Mouse (Mus musculus) embryonic fibroblast, embryonic 13.5 days (primary cell): Measurements from ENCODE around the gene 0610012G03Rik. TPM values are rescaled to one million over a fixed set of nuclear protein-coding genes. Genes with fewer than 3 reads are reported as not detected.

Experiments used
- H3K27ac ChIP-seq: 2 replicates; pipeline ENCODE4 v1.5.1; 2012; ENCODE audit warnings: low read length, control low read depth, inconsistent platforms; ENCODE audit not compliant: insufficient read depth
- H3K4me1 ChIP-seq: 2 replicates; pipeline ENCODE4 v1.6.1; 2011; ENCODE audit warnings: low read length; ENCODE audit not compliant: control insufficient read depth, insufficient read depth
- H3K4me3 ChIP-seq: 2 replicates; pipeline ENCODE4 v1.5.1; 2011; ENCODE audit warnings: mild to moderate bottlenecking, control low read depth, low read length; ENCODE audit not compliant: insufficient read depth
- CTCF ChIP-seq: IDR thresholded peaks from 2 replicates; pipeline ENCODE4 v1.5.1; 2011; ENCODE audit warnings: mild to moderate bottlenecking, control low read depth, low read length, moderate library complexity, borderline replicate concordance; ENCODE audit not compliant: insufficient read depth
- POLR2A ChIP-seq: IDR thresholded peaks from 2 replicates; pipeline ENCODE4 v1.6.1; 2011; ENCODE audit warnings: low read depth, mild to moderate bottlenecking, control low read depth, low read length, moderate library complexity
- polyA plus RNA-seq: library from polyadenylated mRNA; stranded (reverse); fragments of >200 nt; gene quantifications from 2 replicates; pipeline ENCODE4 v1.2.4, GENCODE M21; 2011; ENCODE audit warnings: low read depth; ENCODE audit not compliant: missing spikeins, insufficient read length

Gene 0610012G03Rik
- polyA plus RNA-seq, 1 experiment: 16.8 TPM

DNA sequence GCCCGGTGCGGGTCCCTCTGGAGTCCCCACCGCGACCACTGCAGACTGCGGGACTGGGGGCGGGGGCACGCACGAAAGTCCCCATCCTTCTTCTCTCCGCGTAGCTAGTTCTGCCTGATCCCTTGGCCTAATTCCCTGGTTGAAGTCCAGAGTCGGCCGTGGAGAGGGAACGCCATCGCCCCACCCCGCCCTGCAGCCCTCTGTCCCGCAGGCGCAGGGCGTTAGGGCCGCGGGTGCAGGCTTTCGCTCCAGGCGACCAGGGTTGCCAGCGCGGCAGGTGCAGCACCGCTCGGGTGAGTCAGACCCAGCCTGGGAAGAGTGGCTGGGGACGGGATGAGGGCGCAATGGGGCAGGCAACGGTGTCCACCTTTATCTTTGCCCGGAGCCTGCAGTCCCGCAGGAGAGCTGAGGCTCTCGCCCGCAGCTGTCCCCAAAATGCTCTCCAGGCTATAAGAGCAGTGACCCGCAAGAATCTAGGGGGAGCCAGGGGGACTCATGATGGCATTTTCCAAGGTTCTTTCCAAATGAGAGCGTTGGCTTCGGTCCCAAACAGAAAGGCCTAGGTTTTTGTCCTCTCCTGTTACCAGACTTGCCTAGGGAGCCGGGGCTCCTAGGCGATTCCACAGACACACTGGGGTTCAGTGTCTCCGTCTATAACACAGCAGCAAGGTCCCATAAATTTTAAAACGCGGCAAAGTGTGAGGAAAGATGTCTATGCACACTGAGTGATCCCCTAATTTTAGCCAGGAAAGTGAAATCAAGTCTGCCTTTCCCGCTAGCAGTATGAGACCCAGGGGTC lies 14.3 kb downstream of the 0610012G03Rik start, which contains the start of gene Pigz:
TSS of gene Pigz (plus strand) at position 101 of the 799 bp plus-strand sequence.
- H3K4me3 ChIP-seq: peak within 1 kb of the TSS; percentile 43
- H3K4me1 ChIP-seq: peaks cover 4% of the 10 kb centered on the region; the same call in 1 of the 2 replicates
- TF ChIP-seq CTCF: no peak
- TF ChIP-seq POLR2A: no peak
- H3K27ac ChIP-seq: no peak within 1 kb of the TSS

DNA sequence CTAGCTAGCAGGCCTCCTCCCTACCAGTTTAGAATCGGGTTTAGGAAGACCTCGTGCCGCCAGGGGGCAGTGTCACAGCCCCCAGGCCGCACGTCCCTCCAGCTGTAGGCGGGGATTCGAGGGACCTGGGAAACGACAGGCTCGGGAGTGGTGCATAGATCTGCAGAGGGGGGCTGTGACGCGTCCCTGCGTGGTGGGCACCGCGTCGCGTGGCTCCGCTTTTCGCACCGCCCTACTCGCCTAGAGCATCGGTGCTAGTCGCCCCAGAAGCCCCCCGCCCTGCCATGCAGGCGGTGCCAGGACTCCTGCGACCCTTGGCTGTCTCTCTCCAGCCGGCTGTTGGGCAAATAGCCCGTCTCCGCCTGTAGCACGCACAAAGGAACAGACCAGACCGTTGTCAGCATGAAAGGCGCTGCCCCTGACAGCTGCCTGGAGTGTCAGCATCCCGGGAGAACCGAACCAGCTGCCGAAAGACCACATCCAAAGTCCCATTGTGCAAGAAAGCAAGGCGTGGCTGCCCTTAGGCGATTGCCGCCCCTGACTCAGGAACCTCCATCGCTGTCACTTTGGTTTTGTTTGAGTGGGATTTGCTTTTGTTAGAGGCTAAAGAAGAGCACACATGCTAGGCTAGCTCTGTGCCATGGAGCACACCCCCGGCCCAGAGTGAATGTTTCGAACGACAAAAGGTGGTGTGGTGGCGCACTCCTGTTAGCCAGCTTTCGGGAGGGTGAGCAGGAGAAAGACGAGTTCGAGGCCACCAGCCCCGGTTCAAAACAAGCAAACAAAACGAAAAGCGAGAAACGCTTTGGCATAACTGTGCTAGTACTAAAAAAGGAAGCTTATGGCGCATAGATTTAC lies 15.2 kb downstream of the 0610012G03Rik start:
- peak; percentile 50 for TF ChIP-seq POLR2A
- TF ChIP-seq CTCF: peak; percentile 74
- H3K27ac ChIP-seq: no peak overlapping the region
- peak overlapping the region; percentile 43 for H3K4me3 ChIP-seq
- peaks cover 4% of the 10 kb centered on the region; the same call in 1 of the 2 replicates for H3K4me1 ChIP-seq

DNA sequence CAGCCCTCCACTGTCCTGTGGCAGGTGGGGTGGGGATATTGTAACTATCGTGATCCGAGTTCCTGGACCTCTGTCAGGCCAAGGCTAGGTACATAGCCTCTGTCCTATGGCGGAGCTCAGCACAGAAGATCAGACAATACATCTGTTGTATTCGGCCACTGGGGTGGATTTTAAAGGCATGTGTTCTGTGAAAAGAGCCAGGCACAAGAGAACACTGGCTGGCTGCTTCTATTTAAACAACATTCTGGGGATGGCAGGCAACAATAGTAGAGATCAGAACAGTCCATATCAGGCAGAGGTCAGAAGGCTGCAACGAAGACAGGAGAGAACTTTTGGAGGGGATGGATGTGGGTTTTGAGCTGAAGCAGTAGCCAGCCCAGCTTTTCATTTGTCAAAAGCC lies 16.0 kb downstream of the 0610012G03Rik start:
- H3K4me3 ChIP-seq: no peak overlapping the region
- H3K27ac ChIP-seq: no peak overlapping the region
- TF ChIP-seq POLR2A (no peak), CTCF (no peak)
- peaks cover 4% of the 10 kb centered on the region; the same call in 1 of the 2 replicates for H3K4me1 ChIP-seq

DNA sequence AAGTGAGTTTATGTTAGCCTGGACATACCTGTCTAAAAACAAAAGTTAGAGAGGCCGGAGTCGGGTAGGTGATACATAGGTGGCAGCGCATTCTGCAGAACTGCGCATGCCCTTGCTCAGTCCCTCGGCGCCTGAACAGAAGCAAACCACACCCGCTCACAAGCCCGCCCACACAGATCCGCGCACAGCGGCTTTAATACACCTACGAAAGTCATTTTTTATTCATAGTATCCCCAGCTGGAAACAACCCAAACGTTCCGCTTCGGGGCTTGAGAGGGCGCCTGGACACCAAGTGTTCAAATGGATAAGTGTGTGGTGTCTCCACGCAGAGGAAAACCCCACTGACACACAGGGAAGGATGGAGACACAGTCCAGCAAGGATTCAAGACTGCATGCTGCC lies 17.0 kb downstream of the 0610012G03Rik start:
- TF ChIP-seq POLR2A (no peak), CTCF (no peak)
- H3K4me3 ChIP-seq: no peak overlapping the region

DNA sequence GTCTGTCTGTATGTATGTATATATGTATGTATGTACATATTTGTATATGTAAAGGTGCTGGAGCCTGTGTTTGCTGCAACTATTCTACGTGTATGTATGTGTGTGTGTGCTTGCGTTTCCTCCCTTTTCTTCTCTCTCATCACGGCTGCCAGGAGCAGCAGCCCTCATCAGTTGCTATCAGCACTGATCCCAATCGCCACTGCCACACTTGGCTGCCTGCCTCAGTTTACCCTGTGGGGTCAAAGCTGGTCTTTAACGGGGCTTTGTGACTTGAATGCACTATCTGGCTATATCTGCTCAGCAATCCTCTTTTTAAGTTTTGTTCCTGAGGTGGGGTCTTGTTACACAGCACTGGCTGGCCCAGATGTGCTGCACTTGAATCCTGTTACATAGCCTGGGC lies 20.9 kb downstream of the 0610012G03Rik start:
- TF ChIP-seq CTCF (no peak), POLR2A (no peak)
- H3K4me3 ChIP-seq: no peak overlapping the region
- H3K4me1 ChIP-seq: no peaks in the 10 kb centered on the region
- no peak overlapping the region for H3K27ac ChIP-seq

More for the DNA sequence above, 17.0 kb downstream of the 0610012G03Rik start:
- peaks cover 4% of the 10 kb centered on the region; the same call in 1 of the 2 replicates for H3K4me1 ChIP-seq
- H3K27ac ChIP-seq: no peak overlapping the region

DNA sequence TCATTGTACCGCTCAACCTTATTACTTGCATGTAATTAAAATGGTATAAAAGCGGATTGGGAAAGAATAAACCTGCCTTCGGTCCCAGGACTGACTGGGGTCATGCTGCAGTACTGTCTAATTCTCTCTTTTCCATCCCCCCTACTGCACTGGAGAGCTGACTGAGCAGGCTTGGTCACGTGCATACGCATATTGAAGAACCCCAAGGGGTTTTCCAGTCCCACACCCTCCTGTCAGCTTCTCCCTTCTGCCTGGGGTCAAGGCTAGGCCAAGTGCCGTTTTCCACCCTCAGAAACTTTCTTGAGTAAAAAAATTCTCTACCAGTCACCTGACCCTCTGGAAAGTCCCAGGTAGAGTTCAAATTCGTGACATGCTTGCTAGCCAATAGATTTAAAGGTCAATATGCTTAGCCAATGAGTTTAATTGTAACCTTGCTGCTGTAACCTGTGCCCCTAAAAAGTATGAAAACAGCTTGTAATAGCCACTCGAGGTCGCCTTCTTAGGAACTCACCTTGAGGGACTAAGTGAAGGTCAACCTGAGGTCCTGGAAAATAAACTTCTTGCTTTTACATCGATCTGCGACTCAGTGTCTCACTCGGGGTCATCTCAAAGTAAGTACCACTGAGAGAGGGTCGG lies 21.6 kb downstream of the 0610012G03Rik start:
- H3K27ac ChIP-seq: no peak overlapping the region
- TF ChIP-seq CTCF (no peak), POLR2A (no peak)
- H3K4me3 ChIP-seq: no peak overlapping the region
- no peaks in the 10 kb centered on the region for H3K4me1 ChIP-seq

DNA sequence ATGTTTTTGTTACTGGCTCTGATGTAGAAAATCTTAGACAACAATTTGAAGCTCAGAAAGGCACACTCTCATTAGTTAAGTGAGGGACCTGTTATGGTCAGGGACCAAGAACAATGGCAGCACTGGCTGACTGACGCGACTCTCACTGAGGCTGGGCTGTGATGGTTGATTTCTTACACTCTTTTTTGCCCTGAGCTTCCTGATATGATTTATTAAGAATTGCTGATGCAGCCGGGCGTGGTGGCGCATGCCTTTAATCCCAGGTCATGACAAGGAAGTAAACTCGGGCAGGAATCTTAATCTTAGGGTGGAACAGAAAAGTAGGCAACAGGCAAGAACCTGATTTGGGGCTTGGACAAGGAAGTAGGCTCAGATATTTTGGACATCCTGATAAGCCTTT lies 22.2 kb downstream of the 0610012G03Rik start:
- no peak for TF ChIP-seq POLR2A
- no peak for TF ChIP-seq CTCF
- no peaks in the 10 kb centered on the region for H3K4me1 ChIP-seq
- no peak overlapping the region for H3K27ac ChIP-seq
- H3K4me3 ChIP-seq: no peak overlapping the region

DNA sequence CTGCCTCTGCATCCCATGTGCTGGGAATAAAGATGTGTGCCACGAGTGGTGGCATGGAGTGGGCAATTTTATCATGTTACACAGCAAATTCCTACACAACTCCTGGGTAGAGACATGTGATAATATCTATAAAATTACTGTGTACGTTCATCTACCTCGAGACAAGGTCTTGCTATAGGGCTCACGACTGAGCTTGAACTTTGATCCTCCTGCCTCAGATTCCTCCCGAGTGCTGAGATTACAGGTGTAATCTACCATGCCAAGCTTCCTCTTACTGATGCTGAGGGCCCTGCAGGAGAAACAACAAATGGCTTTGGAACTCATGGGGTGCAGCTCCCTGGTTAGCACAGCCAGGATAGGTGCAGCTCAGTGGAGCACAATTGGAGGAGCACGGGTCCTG lies 23.9 kb downstream of the 0610012G03Rik start:
- H3K4me3 ChIP-seq: no peak overlapping the region
- no peaks in the 10 kb centered on the region for H3K4me1 ChIP-seq
- H3K27ac ChIP-seq: no peak overlapping the region
- TF ChIP-seq POLR2A: no peak
- no peak for TF ChIP-seq CTCF

DNA sequence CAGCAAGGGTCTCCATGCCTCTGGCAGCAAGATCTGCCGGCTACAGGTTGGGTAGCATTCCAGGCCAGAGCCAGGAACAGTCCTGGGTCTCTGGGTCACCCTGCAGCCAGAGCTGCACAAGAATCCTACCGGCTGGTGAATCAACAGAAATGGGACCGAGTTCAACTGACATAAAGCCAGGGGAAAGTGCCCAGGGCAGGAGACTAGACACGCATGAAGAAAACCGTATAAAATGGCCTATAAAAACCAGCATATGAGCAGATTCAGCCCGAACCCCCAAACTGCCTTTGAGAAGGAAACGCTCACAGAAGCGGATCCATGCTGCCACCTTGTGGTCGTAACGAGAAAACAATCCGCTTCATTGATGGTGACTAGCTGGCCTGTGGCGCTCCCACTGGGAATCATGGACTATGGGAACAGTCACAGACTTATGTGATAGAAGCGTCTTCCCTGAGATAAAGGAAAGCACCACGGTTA lies 30.0 kb downstream of the 0610012G03Rik start:
- Histone ChIP-seq H3K4me3 (no peak overlapping the region), H3K27ac (no peak overlapping the region), H3K4me1 (no peaks in the 10 kb centered on the region)
- TF ChIP-seq CTCF (peak; percentile 79), POLR2A (no peak)

DNA sequence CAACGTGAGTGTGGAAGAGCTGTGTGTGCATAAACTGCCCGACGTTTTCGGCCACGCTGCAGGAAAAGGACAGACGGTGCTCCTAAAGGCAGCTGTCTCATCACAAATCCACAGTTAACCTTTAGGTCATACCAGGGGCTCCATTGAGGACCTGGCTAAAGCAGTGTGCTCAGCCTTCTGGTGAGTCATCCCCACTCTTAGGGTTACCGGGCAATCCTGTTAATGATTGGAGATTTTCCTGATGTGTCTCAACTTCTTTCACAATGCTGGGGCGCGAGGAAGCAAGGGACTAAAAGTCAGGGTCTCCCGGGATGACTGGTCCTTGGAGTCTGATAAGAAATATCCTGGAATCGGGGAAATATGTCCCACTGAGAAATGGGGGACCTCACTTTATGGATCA lies 30.5 kb downstream of the 0610012G03Rik start:
- H3K4me1 ChIP-seq: no peaks in the 10 kb centered on the region
- TF ChIP-seq CTCF (no peak), POLR2A (no peak)
- no peak overlapping the region for H3K4me3 ChIP-seq

More for the DNA sequence above, 30.5 kb downstream of the 0610012G03Rik start:
- no peak overlapping the region for H3K27ac ChIP-seq
